Mouse (Mus musculus): Measurements from ENCODE around the gene Usp36.

Usp36 gene

DNA sequence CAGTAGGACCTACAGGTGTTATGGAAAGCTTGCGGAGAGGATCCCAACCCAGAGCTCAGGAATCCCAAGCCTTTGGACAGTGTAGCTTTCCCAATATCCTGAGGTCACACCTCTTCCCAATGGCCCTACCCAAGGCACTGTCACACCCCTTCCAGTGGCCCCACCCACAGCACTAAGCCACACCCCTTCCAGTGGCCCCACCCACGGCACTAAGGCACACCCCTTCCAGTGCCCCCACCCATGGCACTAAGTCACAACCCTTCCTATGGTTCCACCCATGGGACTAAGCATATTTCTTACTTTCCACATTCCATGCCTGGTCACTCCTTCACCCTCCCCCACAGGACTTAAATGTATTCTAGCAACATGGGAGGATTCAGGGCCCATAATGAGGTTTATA is 8.8 kb upstream of the Usp36 start:
- no peak for DNase-seq (ENCODE audit: low spot score in 2 of 2)

DNA sequence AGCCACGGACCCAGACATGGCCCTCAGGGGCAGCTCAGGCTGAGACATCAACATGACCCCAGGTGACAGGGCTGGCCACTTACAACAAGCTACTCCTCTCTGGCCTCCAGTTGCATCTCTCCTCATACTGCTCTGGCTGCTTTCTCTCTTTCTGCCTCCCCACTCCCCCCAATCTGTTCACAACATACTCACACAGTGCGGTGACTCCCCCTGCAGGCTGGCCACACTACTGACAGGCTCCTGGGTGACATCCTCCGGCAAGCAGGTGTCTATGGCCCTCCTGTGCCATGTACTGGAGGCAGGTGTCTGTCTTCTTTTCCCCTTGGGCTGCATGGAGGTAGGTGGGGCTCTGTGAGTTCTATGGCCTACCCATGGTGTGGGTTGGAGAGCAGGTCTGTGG is 7.9 kb upstream of the Usp36 start:
- DNase-seq (ENCODE audit: low spot score in 2 of 2), result no peak

DNA sequence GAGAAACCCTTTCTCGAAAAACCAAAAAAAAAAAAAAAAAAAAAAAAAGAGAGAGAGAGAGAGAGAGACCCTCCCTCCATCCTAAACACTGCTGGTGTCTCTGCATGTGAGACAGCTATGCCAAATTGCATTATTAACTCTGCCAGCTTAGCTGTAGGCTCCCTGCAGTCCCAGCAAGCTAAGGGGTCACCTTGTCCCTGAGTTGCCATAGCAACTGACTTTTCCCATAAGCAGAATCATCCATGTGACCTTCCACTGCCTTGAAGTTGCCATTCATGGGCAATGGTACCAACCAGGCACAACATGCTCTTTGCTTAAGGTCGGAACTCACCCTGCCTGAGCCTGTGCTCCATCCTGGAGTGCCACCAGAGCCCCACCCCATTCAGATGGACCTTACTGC is 5.0 kb upstream of the Usp36 start:
- DNase-seq (ENCODE audit: low spot score in 2 of 2), result no peak

DNA sequence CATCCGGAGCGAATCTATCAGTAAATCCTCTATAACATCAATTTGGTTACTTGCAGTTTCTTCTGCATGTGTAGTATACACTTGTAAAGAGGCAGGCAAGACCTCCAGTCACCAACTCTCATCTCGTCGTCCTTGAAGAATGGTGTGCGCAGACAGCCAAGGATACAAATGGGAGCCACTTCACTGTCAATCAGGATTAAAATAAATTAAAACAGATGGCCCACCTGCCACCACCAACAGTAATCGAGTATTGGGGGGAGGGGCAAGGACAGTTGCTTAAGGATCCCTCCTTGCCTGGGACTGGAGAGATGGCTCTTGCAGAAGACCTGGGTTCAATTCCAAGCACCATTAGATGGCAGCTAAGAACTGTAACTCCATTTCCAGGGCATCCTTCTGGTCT is 2.6 kb upstream of the Usp36 start:
- DNase-seq (ENCODE audit: low spot score in 2 of 2), result no peak

DNA sequence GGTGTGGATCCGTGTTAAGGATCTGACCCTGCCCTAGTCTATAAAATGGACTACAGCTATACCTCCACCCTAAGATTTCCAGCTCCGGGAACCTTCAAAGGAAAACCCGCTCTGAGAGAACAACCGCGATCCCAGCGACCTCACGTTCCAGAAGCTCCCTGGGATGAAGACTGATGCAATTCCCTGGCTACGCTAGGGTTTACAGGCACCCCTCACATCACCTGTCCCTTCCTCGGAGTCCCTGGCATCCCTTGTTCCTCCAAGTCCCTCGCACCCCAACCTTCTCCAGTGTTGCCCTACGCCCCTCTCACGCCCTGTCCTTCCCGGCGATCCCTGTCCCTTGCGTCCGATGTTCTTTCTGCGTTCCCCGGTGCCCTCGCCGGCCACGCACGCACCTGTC is 482 bp downstream of the Usp36 start:
- no peak for DNase-seq (ENCODE audit: low spot score in 2 of 2)

DNA sequence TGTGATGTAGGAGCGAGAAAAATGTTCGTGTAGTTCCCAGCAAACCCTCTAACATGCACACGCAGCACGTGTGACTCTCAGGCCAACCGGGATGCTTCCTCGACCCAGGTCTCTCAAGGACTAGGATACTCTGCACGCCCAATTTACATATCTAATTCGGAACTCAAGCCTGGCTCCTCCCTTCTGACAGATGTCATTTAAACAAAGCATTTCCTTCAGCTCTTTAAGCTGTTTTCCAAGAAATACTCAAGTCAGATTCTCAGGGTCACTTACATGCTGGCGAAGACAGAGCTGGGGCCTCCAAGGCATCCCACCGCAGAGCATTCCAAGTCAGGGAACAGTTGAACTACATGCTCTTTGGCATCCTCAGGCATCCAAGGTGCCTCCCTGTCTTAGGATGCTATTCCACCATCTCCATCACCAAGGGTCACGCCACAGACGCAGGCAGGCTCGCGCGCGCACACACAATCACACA is 970 bp downstream of the Usp36 start:
- no peak for DNase-seq (ENCODE audit: low spot score in 2 of 2)

DNA sequence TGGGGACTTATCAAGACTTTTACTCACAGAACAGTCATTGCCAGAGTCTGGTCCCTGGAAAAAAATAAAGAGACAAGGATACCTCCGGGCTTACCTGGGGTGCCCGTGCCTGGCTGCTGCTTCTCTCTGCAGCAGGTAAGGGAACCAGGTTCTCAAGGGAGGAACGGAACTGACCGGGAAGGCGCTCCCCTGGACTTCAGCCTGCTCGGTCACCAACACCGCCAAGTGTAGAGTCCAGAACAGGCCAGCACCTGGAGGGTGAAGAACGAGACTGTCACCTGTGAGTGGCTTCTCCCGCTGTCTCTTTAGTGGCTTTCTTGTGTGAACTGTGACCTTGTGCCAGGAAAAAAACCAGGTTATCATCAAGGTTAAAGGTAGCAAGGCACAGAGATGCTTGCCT is 2.5 kb downstream of the Usp36 start:
- DNase-seq (ENCODE audit: low spot score in 2 of 2), result no peak

DNA sequence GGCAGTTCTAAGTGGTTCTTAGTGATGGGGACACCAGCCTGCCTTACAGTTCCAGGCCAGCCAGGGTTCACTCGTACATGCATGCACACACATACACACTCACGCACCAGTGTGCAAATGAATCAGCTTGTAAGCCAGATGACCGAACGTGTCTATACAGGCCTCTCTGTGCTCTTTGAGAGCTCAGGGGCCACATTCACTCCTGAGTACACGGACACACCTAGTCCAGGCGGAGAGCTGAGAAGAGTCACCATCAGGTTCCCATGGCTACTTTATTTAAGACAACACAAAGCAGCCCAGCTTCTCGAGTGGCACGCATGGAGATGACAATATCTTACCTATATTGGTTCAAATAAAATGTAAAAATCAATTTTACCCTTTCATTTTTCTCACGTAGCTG is 3.6 kb downstream of the Usp36 start:
- no peak for DNase-seq (ENCODE audit: low spot score in 2 of 2)

DNA sequence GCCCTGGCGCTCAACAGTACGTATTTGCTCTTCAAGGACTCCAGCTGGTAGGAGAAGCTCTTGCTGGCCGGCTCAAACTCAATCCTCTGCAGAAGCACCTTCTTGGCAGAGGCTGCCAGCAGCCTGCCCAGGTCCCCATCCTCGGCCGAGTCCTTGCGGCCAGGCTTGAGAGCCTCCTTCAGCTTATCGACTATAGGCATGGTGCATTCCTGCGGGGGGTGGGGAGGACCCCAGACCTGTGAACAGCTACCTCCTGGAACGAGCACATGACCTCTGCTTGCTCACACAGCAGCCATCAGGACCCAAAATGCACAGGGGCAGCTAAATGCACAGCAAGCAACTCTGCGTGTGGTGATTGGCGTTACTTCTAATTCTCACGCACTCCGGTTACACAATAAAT is 4.3 kb downstream of the Usp36 start:
- DNase-seq (ENCODE audit: low spot score in 2 of 2), result no peak

DNA sequence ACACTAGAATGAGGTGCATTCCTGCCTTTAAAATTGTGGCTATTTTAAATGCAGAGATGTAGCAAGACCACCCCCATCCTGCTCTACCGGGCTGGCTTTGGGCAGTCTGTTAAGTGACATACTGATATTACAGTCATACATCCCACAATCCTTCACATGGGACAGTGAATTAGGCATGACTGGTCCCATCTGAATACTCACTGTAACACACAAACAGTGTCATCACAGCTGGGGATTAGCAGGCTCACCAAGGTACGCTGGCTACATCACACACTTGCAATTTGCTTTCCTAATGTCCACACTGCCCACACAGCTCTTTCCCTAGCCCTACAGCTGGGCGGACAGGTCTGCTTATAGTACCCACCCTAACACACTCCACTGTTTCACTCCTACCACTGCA is 9.8 kb downstream of the Usp36 start:
- no peak for DNase-seq (ENCODE audit: low spot score in 2 of 2)

DNA sequence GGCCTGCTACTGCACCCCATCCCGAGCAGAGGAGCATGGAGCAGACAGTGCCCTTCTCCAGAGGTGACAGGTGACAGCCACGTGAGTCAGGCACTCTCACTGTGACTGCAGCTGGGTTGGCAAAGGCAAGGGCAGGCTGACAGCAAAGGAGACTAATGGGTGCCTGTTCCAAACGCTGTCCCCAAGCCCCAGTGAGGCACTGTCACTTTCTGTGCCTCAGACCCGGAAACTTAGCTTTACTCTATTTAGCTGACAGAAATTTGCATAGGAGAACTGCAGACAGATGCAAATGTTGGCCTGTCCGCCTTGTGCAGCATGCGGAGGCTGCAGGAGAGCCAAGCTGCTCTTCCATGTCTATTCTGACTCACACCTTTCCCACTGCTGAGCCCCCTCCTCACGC is 13.7 kb downstream of the Usp36 start:
- no peak for DNase-seq (ENCODE audit: low spot score in 2 of 2)

DNA sequence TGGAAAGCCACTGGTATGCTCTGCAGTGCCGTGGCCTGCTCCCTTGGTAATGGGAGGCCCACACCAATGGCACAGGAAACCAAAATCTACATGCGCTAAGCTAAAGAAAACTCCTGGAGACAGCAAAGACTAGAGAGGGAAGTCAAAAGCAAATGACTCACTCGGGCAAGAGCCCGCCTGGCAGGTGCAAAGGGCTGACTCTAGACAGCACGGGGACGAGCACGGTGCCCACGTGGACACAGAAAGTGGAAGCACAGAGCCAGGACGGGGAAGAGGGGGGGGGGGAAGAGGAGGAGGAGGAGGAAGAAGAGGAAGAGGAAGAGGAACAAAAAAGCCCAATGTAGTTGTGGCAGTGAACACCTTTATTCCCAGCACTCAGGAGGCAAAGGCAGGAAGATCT is 15.0 kb downstream of the Usp36 start:
- no peak for DNase-seq (ENCODE audit: low spot score in 2 of 2)

DNA sequence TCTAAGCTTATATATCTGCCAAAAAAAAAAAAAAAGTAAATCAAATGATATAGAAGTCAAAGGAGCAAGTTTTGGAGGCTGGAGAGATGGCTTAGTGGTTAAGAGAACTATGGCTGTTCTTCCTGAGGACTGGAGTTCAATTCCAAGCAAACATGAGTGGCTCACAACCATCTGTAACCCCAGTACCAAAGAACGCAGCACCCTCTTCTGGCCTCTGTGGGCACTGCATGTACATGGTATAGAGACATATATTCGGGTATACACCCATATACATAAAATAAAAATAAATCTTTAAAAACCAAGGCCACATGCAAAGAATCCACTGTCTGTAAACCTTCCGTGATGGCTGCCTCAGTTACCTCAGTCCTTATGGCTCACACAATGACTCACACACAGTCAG is 20.2 kb downstream of the Usp36 start:
- no peak for DNase-seq (ENCODE audit: low spot score in 2 of 2)

DNA sequence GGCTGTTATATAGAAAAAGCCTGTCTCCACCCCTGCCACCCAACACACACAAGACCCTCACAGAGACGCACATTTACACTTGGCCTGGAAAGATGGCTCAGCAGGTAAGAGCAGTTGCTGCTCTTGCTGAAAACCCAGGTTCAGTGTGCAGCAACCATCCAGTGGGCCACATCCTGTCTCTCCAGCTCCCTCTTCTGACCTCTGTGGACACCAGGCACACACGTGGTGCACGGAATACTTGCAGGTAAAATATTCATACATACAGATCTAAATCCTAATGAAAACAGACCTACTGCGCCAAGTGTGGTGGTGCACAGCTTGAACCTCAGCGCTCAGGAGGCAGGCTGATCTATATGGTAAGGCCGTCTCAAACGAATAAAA is 23.4 kb downstream of the Usp36 start:
- DNase-seq (ENCODE audit: low spot score in 2 of 2), result no peak

DNA sequence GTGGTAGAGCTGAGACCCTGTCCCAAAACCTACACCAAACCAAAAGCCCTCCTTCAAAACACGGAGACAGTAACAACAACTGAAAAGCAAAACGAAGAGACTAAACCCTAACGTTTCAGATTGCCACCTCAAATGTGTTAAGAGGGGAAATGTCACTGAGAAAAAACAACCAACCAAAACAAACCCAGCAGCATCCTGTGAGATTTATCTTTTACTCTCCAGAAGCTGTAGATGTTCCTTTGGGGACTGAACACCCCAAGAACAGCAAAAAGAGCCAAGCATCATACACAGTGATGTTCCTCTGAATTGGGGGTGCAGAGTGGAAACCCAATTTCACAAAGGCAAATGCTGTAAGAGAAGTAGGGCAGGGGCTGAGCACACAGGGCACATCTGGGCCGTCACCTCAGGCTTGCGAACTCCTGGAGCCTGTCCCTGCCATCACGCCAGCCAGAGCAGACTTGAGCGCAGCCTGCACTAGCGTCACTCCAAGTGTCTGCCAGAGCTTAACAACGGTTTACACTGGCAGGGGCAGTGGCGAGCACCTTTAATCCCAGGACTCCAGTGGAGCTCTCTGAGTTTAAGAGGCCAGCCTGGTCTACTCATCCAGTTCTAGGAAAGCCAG is 23.9 kb downstream of the Usp36 start:
- no peak for DNase-seq (ENCODE audit: low spot score in 2 of 2)

DNA sequence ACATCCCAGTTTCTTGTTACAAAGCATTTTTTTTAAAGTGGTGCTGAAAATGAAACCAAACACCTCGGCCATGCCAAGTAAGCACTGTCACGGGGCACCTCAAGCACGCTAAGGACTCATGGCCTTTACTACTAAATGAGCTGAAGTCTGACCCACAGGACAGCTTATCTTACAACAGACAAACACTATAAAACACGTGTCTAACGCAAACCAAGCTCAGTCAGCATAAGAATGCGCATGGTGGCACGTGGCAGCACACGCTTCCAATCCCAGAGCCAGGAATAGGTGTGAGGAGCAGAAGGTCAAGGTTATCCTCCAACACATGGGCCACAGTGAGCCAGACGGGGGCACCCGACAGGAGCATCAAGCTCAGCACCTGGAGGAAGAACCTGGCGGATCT is 24.4 kb downstream of the Usp36 start:
- no peak for DNase-seq (ENCODE audit: low spot score in 2 of 2)

DNA sequence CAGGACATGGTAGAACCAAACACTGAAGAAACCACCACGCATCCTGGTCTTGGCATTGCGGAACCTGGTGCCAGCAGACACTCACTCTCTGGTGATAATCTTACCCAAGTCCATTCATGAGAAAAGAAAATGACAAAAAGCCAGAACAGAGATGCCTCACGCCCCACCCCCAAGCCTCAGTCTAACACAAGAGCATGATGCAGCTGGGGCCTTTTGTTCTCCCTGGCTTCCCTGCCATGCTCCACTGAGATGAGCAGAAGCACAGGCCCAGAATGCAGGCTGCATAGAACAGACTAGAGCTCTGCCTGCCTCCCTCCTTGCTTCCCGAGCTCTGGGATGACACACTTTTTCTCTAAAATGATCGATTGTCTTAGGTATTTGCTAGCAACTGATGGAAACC is 26.9 kb downstream of the Usp36 start:
- no peak for DNase-seq (ENCODE audit: low spot score in 2 of 2)

DNA sequence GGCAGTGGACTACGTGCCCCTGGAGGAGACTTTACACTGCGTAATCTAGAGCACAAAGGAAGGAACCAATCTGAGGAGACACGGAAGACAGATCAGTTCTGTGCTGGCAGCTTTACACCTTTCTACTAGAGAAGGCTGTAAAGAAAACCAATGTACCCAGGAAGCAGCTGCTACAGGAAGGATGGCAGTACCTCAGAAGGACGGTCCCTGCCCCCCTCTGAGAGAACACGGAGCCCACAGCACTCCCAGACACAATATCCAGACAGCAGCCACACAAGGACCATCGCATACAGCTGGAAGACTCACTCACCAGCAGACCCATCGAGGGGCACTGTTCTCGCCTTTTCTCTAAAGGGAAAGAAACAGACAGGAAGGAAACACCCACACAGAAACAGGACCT is 30.0 kb downstream of the Usp36 start:
- no peak for DNase-seq (ENCODE audit: low spot score in 2 of 2)

DNA sequence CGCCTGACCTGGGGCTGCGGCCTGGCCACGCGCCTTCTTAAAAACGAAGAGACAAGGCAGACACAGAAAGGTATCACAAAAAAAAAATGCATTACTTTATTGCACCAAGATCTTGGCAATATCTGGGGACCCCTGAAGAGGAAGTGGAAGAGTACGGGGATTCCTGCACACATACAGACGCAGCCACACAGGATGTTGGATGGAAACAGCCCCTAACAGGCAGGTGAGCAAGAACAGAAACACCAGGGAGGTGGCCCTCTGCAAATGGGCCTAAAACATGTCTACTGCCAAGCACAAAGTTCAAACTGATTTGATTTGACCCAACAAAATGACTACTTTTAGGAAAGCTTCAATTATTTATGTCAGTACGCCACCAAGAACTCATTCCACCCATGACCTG is 30.5 kb downstream of the Usp36 start:
- no peak for DNase-seq (ENCODE audit: low spot score in 2 of 2)

DNA sequence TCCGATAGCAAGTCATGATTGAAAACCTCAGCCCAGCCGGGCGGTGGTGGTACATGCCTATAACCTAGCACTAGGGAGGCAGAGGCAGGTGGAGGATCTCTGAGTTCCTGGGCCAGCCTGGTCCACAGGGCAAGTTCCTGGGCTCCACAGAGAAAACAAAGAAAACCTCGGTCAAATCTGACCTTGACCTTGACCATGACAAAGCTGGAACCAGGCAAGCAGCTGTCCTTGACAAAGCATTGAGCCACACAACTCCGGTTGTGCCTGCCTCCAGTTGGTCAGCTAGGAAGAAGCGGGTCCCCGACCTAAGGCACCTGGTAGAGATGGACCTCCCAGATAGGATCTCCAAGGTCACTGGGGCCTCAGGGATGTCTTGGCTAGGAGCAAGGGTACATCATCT is 33.7 kb downstream of the Usp36 start:
- no peak for DNase-seq (ENCODE audit: low spot score in 2 of 2)

DNA sequence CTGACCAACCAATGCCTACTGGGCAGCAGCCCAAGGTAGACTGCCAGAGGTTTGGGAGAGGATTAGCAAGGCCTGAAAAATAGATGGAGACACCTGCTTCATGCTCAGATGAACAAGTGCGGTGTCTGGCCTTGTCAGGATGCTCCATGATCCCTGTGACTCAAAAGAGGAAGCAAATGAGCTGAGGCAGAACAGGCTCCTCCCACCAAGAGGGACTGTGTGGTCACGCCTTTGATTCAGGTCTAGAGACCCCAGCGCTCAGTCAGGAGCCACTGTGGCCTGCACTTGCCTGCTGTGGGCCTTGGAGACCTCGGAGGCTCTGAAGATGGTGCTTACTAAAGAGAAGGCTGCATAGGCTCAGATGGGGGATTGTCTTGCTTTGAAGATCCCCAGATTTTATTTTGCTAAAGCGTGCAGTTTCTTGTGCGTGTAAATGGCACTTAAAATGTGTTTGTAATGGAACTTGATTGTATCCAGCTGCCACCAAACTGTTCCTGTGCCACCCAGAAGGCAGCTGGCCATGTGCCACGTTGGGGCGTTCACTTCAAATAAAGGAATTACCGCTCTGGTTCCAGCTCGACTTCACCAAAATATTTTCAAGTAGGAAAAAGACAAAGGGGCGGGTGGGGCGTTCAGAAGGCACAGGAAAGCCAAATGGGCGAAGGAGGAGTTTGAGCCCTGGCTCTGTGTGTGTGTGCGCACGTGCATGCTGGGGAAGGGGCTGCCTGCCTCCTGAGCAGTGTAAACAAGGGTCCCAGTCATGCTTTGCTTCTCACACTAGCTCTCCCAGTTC is 35.7 kb downstream of the Usp36 start:
- peak; percentile 56 to 59 for DNase-seq (ENCODE audit: low spot score in 2 of 2)

DNA sequence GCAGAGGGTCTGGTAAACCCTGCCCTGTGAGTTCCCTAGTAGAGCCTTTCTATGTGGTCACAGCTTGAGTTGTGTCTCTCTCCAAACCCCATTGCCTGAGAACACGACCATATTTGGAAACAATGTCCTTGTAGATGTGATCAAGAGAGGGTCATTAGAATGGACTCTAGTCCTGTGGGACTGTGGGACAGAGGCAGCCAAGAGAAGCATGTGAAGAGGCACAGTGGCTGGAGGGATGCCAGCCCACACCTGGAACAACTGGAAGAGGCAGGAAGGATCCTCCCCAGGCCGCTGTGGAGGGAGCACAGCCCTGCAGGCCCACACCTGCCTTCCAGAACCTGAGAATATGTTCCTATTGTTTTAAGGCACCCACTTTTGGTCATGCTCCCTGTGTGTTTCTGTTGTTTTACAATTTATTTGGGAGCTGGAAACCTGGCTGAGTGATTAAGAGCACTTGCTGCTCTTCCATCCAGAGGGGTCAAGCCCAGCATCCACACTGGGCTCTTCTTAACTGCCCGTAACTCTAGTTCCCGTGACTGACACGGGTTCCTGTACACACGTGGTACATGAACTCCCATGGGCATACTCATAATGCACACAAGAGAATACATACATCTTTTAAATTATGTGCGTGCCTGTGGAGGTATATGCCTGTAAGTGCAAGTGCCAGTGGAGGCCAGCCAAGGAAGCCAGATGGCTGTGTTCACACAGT is 36.4 kb downstream of the Usp36 start:
- no peak for DNase-seq (ENCODE audit: low spot score in 2 of 2)

DNA sequence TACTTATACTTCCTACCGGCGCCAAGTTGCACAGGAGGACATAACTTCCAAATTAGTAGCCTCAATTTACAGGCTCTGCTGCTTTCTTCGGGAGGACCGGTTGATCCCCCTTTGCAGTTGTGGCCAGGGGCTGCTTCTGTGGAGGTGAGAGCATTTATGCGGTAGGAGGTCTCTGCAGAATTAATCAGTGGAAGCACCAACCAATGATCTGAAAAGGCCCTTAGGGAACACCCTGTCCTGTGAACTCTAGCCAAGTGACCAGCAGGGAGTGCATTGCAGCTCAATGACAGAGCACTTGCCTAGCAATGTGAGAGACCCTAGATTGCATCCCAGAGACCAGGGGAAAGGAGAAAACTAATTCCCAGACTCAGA is 41.0 kb downstream of the Usp36 start:
- DNase-seq (ENCODE audit: low spot score in 2 of 2), result peak in 1 of 2 experiments; percentile 31

Data from frontal cortex, postnatal 10 days (tissue).